Mouse (Mus musculus) thymus, postnatal 25 days (tissue): ENCODE measurements around the gene Gm44973.
A peak's percentile ranks its signal among the peaks of the same experiment; 100 is the strongest.
"Not testable (repeated sequence)": the region's sequence is repeated elsewhere in the genome, so short reads cannot be mapped to it uniquely, and the experiment has no call there.

Experiments
- DNase-seq: peaks from one replicate; pipeline ENCODE4 v3.0.0; 2022

Gene Gm44973

DNA sequence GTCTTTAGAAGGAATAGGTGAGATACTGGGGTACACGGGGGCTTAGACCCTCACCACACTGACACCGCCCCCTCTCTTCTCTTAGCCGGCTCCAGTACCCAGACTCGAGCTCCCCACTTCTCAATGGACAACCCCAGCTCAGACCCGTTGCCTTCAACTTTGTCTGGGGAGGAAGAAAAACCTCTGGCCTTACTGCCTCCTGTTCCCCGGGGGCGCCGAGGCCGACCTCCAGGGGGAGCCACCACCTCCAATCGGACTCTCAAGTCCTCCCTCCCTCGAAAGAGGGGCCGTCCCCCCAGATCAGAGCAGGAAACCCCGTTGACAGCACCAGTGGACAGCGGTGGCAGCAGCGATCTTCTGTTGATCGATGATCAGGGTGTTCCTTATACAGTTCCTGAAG, 2.1 kb downstream of the Gm44973 start:
- DNase-seq = no peak

GRCm38 (mm10) chr7:5017931-5018330, 2.6 kb downstream of the Gm44973 start:
- DNase-seq = no peak

DNA sequence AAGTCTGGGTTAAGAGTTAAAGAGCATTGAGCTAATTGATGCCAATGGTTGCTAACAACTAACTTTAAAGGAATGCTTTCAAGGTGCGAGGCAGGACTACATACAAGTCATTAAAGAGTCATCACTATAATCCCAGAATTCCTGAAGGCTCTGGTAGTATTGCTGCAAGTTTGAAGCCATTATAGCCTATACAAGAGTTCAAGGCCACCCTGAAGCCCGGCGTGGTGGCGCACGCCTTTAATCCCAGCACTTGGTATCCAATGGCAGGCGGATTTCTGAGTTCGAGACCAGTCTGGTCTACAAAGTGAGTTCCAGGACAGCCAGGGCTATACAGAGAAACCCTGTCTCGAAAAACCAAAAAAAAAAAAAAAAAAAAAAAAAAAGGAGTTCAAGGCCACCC, 4.3 kb downstream of the Gm44973 start:
- not testable (repeated sequence) for DNase-seq

GRCm38 (mm10) chr7:5020000-5020681, 4.8 kb downstream of the Gm44973 start, which contains the start of the genes Zfp865 and Ccdc106:
TSS of gene Zfp865 (plus strand) at chr7:5020376.
TSS of gene Ccdc106 (plus strand) at chr7:5020553.
- DNase-seq = peak; percentile 99

DNA sequence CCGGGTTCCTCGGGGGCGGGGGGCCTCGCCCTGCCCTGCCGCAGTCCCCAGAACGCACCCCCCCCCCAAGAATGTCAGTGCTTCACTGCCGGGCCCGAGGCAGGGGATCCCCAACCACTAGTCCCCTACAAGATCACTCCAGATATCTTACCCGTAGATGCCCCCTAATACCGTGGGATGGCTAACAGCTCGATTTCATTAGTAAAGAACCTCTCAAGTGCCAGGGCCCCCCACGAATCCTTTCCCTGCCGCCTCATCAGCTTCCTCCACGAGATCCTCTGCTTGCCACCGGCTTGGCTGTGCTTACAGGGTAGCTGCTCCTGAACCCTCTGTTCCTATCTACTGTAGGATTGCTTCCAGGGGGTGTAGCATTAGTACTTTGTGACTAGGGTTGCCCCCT, 5.4 kb downstream of the Gm44973 start:
- DNase-seq = no peak

- no peak for DNase-seq
These were observed 5.9 kb downstream of the Gm44973 start for GRCm38 (mm10) chr7:5021197-5021596.

GRCm38 (mm10) chr7:5029543-5029942, 14.2 kb downstream of the Gm44973 start:
- DNase-seq = no peak

DNA sequence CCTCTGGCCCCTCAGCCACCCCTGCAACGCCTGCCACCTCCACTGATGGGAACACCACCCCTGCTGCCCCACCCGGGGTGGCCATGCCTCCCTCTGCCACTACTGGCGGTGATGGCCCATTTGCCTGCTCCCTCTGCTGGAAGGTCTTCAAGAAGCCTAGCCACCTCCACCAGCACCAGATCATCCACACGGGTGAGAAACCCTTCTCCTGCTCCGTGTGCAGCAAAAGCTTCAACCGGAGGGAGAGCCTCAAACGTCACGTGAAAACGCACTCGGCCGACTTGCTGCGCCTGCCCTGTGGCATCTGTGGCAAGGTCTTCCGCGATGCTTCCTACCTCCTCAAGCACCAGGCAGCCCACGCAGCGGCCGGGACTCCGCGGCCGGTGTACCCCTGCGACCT, 14.7 kb downstream of the Gm44973 start:
- DNase-seq = no peak

- DNase-seq = no peak
These were observed 15.4 kb downstream of the Gm44973 start for GRCm38 (mm10) chr7:5030554-5031275.

- DNase-seq = no peak
These were observed 16.2 kb downstream of the Gm44973 start for GRCm38 (mm10) chr7:5031496-5031895.

DNA sequence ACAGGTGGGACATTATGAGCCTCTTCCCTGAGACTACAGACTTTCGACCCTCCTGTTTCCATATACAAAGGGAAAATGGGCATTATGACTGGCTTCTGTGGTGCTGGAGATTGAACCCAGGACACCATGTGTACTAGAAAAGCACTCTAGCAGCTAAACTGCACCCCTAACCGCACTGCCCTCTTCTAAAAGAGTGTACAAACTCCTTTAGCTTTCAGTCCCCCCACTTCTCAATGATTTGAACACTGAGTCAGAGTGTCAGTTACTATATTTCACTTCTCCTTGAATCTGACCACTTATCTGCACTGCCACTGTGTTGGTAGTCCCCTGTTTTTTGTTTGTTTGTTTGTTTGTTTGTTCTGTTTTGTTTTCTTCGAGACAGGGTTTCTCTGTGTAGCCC, 18.5 kb downstream of the Gm44973 start, which contains the start of gene 4632433K11Rik:
Gene 4632433K11Rik (plus strand): TSS at position 301 of the 400 bp plus-strand sequence.
- DNase-seq = no peak

DNA sequence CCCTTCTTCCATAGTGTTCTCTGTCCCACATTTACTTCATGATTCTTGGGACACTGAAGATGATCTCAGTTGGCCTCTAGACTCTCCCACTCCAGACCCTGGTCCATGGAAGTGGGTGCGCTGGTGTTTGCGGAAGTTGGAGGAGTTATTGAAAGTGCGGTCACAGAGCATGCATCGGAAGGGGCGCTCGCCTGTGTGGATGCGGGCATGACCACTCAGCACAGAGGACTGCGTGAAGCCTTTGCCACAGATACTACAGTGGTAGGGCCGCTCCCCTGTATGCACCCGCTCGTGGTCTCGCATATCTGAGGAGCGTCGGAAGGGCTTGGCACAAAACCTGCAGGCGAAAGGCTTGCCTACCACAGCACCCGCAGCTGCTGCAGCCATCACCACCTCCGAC, 20.3 kb downstream of the Gm44973 start:
- no peak for DNase-seq

GRCm38 (mm10) chr7:5036136-5036535, 20.8 kb downstream of the Gm44973 start:
- DNase-seq = no peak

DNA sequence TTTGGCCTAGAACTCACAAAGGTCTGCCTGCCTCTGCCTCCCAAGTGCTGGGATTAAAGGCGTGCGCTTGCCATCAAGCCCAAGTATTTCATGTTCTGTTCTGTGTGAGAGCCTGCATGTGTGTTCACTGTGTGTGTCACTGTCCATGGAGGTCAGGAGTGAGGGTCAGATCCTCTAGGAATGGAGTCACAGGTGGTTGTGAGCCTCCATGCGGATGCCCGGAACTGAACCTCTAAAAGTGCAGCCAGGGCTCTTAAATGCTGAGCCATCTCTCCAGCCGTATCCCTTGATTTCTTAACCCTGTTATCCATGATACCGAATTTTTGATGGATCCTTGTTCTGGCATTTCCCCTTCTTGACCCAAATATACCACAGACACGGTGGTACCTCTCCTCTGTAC, 21.7 kb downstream of the Gm44973 start:
- no peak for DNase-seq

DNA sequence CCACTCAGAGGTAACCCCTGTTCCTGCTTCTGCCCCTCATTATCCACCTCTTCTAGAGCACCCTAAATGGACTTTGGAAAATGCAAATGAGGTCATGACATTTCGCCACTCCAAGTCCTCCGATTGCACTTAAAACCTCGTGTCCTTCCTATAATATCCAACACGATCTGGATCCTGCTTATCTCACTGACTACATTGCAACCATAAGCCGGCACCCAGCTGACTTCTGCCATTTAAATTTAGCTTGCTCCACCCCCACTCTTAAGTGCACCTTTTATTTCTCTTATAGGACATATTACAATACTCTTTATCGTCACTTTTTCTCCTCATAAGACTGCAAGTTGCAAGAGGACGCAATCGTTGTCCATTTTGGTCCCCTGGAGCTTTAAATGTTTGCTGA, 22.2 kb downstream of the Gm44973 start:
- DNase-seq = no peak

DNA sequence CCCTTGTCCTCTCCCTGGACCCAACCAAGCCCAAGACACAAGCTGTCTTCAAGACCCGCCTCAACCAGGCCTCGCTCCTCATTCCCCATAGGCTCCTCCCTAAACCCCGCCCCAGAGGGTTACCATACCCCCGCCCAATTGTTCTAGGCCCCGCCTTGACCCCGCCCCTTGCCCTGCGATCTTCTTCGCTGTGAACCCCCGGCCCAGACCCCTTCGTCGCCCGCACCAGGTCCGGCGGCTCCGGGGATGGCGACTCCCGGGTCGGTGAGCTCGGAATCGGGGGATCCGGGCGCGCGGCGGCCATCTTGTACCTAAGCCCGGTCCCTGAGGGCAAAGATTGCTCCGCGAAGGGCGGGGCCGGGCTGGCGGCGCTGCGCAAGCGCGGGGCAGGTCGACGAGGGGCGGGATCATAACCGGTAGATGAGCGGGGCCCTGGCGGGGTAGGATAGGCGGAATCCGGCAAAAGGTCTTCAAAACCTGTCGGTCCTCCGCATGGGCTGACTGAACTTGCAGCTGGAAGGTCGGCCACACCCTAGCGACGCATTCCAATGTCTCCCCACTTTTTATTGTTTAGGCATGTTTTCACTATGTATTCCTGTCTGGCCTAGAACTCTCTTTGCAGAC, 22.9 kb downstream of the Gm44973 start, which contains the start of gene Zfp784:
Gene Zfp784 (minus strand): TSS at position 338 of the 624 bp plus-strand sequence.
- peak; percentile 95 for DNase-seq

DNA sequence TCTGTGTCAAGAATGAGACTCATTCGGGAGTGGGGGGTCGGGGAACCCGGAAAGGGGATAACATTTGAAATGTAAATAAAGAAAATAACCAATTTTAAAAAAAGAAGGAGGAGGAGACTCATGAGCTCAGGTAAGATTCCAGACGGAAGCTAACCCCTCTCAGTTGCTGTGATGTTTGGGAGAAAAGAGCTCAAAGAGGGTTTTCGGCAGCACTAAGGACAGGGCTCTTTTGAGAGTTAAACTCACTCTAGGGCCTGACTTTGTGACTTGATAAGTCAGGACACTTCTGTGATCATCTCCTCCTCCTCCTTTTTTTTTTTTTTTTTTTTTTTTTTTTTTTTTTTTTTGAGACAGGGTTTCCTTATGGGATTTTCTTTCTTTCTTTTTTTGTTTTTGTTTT, 23.6 kb downstream of the Gm44973 start:
- no peak for DNase-seq

GRCm38 (mm10) chr7:5044981-5045380, 29.7 kb downstream of the Gm44973 start:
- no peak for DNase-seq

DNA sequence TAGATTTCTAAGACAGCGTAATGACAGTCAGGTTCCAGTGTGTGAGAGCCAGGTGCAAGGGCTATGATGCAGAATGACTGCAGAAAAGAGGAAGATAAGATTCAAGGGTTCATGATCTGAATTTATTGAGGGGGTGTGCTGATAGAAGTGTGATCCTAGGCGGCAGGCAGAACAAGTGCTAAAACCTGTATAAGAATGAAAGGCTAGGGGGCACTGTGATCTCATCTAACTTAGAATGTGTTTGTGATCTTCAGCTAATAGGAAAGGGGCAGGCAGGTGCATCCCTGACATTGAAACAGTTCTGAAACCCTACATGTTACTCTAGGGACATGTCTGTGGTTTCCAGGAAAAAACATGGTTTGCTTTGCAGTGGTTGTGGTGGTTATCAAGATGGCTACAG, 30.8 kb downstream of the Gm44973 start:
- no peak for DNase-seq

- DNase-seq = peak; percentile 40
These were observed 32.0 kb downstream of the Gm44973 start for GRCm38 (mm10) chr7:5047313-5047712.

GRCm38 (mm10) chr7:5051193-5052192, 36.2 kb downstream of the Gm44973 start, which contains the start of gene Zfp580:
TSS of gene Zfp580 (plus strand) at chr7:5051538.
- DNase-seq = peak; percentile 68

DNA sequence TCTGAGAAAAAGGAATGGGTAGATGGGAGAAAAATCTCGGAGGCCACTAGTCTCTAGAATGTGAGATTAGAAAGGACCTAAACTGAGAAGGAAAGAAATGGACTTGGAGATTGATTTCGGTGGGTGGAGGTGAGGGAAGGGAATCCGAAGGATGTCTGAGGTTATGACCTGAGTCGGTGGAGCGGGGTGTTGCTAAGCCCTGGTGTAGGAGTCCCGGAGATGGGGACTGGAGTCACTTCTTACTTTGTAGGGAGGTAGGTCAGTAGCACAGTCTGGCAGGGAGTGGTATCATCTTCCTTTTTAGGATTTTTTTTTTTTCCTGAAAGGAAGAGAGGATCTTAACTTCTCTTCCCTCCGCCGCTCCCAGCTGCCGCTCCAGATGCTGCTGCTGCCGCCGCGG, 37.1 kb downstream of the Gm44973 start:
- no peak for DNase-seq
